Mouse (Mus musculus) midbrain, embryonic 11.5 days (tissue): ENCODE results near the gene Col27a1. TPM values are rescaled to one million over a fixed set of nuclear protein-coding genes. Genes with fewer than 3 reads are reported as not detected.

Experiments used
- ATAC-seq: fragments of 200-750 bp; cut with Nextera tagmentation; 2 replicates; pipeline ENCODE4 v1.8.0; 2017; ENCODE audit warnings: moderate TSS enrichment, moderate library complexity; ENCODE audit not compliant: low FRiP score
- DNase-seq: peaks from one replicate; pipeline ENCODE4 v3.0.0; 2015; ENCODE audit warnings: low spot score; ENCODE audit errors: missing footprints
- H3K27ac ChIP-seq: fragments of 300-500 bp; sonication (generic); 2 replicates; pipeline ENCODE4 v1.5.1; 2014; ENCODE audit warnings: low read depth, low read length
- H3K27me3 ChIP-seq: fragments of 300-500 bp; sonication (generic); 2 replicates; pipeline ENCODE4 v1.6.1; 2014; ENCODE audit warnings: mild to moderate bottlenecking, low read length, moderate library complexity, mixed read lengths; ENCODE audit not compliant: control insufficient read depth, insufficient read depth
- H3K36me3 ChIP-seq: fragments of 300-500 bp; sonication (generic); 2 replicates; pipeline ENCODE4 v1.6.1; 2014; ENCODE audit warnings: mild to moderate bottlenecking, low read length, moderate library complexity, mixed read lengths; ENCODE audit not compliant: control insufficient read depth, insufficient read depth
- H3K4me1 ChIP-seq: fragments of 300-500 bp; sonication (generic); 2 replicates; pipeline ENCODE4 v1.6.1; 2014; ENCODE audit warnings: low read length; ENCODE audit not compliant: control insufficient read depth, insufficient read depth
- H3K4me2 ChIP-seq: fragments of 300-500 bp; sonication (generic); 2 replicates; pipeline ENCODE4 v1.6.1; 2014; ENCODE audit warnings: mild to moderate bottlenecking, moderate library complexity
- H3K4me3 ChIP-seq: fragments of 300-500 bp; sonication (generic); 2 replicates; pipeline ENCODE4 v1.5.1; 2014; ENCODE audit warnings: low read depth, low read length
- H3K9ac ChIP-seq: fragments of 300-500 bp; sonication (generic); 2 replicates; pipeline ENCODE4 v1.6.1; 2014; ENCODE audit warnings: low read length
- H3K9me3 ChIP-seq: fragments of 300-500 bp; sonication (generic); 2 replicates; pipeline ENCODE4 v1.6.1; 2016; ENCODE audit warnings: low read length; ENCODE audit not compliant: control insufficient read depth
- WGBS: fragments of 180-500 bp; shearing (Covaris S2); extraction: QIAGEN DNeasy Blood & Tissue Kit; methylation state at CpG from one replicate; pipeline ENCODE4 v1.1.7; 2014; 5-methylcytosine and 5-hydroxymethylcytosine counted together
- polyA plus RNA-seq: library from polyadenylated mRNA; unstranded; fragments of >200 nt; fragmentation: Nextera tagmentation; extraction: Ambion mirVana; gene quantifications from 2 replicates; pipeline ENCODE4 v1.2.1, GENCODE M21; 2014

Col27a1 gene
- polyA plus RNA-seq, 1 experiment from 2014 or later, result 2.3 TPM

DNA sequence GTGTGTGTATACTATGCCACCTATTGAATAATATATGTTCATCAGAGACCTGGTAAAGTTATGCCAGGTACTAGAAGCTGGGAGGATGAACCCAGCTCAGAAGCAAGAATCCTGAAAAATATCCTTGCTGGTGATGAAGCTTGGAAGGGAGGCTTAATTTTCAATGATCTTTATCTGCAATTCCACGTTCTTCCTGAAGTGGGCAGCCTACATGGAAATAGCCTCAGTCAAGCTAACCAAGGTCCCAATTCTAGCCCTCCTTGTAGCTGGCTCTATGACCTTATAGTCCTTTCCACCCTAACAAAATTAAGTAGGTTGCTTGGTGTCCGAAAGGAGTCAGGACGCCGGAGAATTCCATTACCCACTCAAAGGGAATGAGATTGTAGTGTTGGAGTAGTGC, 72.2 kb downstream of the Col27a1 start:
- WGBS, result 84% methylated on average over 4 of the region's 4 CpGs

DNA sequence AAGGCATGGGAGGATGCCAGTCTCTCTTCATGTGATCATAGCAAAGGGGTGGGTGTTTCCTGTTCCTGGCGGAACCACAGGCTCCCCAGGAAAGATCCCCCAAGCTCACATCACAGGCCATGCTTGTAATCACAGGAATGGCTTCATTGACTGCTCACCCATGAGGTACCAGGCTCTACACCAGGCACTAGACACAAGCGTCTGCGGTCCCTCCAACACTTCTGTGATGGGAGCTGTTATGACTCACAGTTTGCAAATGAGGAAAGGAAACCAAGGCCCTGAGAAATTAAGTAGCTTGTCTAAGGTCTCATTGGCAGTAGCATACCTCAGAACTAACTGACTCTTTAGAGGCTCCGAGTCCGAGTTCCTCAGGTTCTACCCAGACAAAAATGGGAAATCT, 74.7 kb downstream of the Col27a1 start:
- no peak overlapping the region for H3K4me2 ChIP-seq
- no peak overlapping the region for H3K4me3 ChIP-seq

More for the DNA sequence above, 72.2 kb downstream of the Col27a1 start:
- H3K27ac ChIP-seq, result no peak overlapping the region
- ATAC-seq (no peak), DNase-seq (no peak)
- H3K9ac ChIP-seq, result no peak overlapping the region
- H3K4me2 ChIP-seq, result no peak overlapping the region
- H3K9me3 ChIP-seq, result no peaks in the 10 kb centered on the region
- no peak overlapping the region for H3K4me3 ChIP-seq
- H3K4me1 ChIP-seq, result no peaks in the 10 kb centered on the region
- H3K36me3 ChIP-seq, result no peaks in the 10 kb centered on the region
- H3K27me3 ChIP-seq, result no peaks in the 10 kb centered on the region

GRCm38 (mm10) chr4:63290081-63290480, 76.3 kb downstream of the Col27a1 start:
- no peak overlapping the region for H3K27ac ChIP-seq
- peak; percentile 45 for DNase-seq
- no peaks in the 10 kb centered on the region for H3K4me1 ChIP-seq
- H3K9me3 ChIP-seq, result no peaks in the 10 kb centered on the region
- H3K27me3 ChIP-seq, result no peaks in the 10 kb centered on the region
- H3K9ac ChIP-seq, result no peak overlapping the region
- H3K36me3 ChIP-seq, result no peaks in the 10 kb centered on the region
- H3K4me2 ChIP-seq, result no peak overlapping the region
- 85% methylated on average over 2 of the region's 2 CpGs for WGBS
- H3K4me3 ChIP-seq, result no peak overlapping the region
- ATAC-seq, result no peak

More for the DNA sequence above, 74.7 kb downstream of the Col27a1 start:
- WGBS, result 92% methylated on average over 5 of the region's 5 CpGs
- H3K9me3 ChIP-seq, result no peaks in the 10 kb centered on the region
- ATAC-seq, result no peak
- H3K4me1 ChIP-seq, result no peaks in the 10 kb centered on the region
- H3K9ac ChIP-seq, result no peak overlapping the region
- no peaks in the 10 kb centered on the region for H3K27me3 ChIP-seq
- H3K36me3 ChIP-seq, result no peaks in the 10 kb centered on the region
- no peak overlapping the region for H3K27ac ChIP-seq
- DNase-seq, result no peak

DNA sequence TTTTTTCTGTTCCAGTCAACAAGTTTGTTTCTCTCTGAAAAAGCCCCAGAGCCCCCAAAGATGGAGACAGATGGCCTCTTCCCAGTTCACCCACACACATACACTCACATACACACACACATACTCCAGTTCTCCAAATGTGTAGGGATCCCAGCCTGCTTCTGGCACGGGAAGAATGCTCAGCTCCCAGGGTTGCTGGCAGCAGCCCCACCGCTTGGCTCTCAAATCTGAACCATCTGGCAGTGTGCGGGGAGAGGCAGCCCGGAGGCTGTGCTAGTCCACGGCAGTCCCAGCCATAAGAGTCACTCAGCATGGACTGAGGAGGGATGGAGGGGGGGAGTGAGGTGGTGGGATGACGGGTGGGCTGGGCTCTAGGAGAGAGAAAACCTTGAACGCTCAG, 77.3 kb downstream of the Col27a1 start:
- no peak overlapping the region for H3K4me2 ChIP-seq
- DNase-seq (peak; percentile 77), ATAC-seq (no peak)
- WGBS, result 72% methylated on average over 7 of the region's 7 CpGs
- H3K4me1 ChIP-seq, result no peaks in the 10 kb centered on the region
- no peak overlapping the region for H3K9ac ChIP-seq
- H3K27me3 ChIP-seq, result no peaks in the 10 kb centered on the region
- no peak overlapping the region for H3K4me3 ChIP-seq
- H3K36me3 ChIP-seq, result no peaks in the 10 kb centered on the region
- H3K27ac ChIP-seq, result no peak overlapping the region
- H3K9me3 ChIP-seq, result no peaks in the 10 kb centered on the region

DNA sequence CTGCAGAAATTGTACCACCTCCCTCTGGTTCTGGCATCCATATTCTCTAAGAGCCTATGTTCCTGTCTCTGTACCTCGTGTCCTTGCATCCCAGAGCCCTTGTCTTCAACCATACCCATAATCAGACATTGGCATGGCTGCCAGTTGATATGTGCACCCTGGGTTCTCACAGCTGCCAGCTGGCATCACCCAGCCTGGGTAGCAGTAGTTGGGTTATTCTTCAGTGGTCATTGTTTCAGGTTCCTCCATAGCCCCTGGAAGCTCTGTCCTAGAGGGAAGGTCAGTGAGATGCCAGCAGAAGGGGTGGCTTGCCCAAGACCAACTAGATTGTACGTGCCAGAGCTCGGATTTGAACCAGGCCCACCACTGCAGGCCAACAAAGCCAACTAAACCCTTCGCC, 77.9 kb downstream of the Col27a1 start:
- no peaks in the 10 kb centered on the region for H3K27me3 ChIP-seq
- H3K36me3 ChIP-seq, result no peaks in the 10 kb centered on the region
- H3K27ac ChIP-seq, result no peak overlapping the region
- H3K9ac ChIP-seq, result no peak overlapping the region
- no peak overlapping the region for H3K4me2 ChIP-seq
- H3K4me3 ChIP-seq, result no peak overlapping the region
- DNase-seq (peak; percentile 67), ATAC-seq (no peak)
- H3K9me3 ChIP-seq, result no peaks in the 10 kb centered on the region
- 91% methylated on average over 4 of the region's 4 CpGs for WGBS
- H3K4me1 ChIP-seq, result no peaks in the 10 kb centered on the region

DNA sequence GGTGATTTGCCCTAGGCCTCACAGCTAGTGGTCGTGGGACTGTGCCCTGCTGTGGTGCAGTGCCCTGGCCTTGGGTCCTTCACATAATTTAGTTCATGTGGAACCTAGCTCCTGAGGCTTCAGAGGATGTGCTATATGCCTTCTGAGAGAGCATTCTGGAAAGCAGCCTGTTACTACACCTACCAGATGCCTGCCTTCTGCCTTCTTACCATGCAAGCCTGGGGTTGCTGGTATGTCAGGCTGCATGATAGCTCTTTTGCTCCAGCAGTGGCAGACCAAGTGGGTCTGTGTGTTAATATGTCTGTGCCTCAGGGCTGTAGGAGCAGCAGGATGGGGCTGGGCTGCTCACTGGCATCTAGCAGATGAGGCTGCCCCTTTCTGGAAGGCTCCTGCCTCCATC, 81.8 kb downstream of the Col27a1 start:
- 83% methylated on average over 1 of the region's 1 CpGs for WGBS
- no peak overlapping the region for H3K4me3 ChIP-seq
- DNase-seq, result peak; percentile 19

DNA sequence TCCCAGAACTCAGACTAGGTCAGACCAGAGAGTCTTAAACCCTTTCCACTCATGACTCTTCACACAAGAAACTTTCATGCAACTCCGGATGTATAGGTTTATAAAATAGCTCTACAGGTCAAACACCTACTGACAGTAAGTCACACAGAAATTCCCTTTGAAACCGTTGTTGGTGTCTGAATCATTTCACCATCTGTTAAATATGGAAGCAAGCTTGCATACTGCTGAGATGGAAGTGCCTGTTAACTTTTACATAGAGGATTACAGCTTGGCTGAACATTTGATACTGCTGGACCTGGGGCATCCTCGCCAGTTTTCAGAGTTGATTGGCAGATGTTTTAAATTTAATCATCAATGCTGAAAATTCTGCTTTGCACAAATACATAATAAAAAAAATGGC, 82.5 kb downstream of the Col27a1 start:
- Histone ChIP-seq H3K27ac (no peak overlapping the region), H3K27me3 (no peaks in the 10 kb centered on the region), H3K36me3 (no peaks in the 10 kb centered on the region), H3K4me2 (no peak overlapping the region), H3K9me3 (no peaks in the 10 kb centered on the region), H3K4me1 (no peaks in the 10 kb centered on the region), H3K9ac (no peak overlapping the region), H3K4me3 (no peak overlapping the region)
- DNase-seq (no peak), ATAC-seq (no peak)
- WGBS, result 81% methylated on average over 3 of the region's 3 CpGs

More for the DNA sequence above, 81.8 kb downstream of the Col27a1 start:
- Histone ChIP-seq H3K9me3 (no peaks in the 10 kb centered on the region), H3K36me3 (no peaks in the 10 kb centered on the region), H3K4me2 (no peak overlapping the region), H3K27me3 (no peaks in the 10 kb centered on the region), H3K9ac (no peak overlapping the region), H3K4me1 (no peaks in the 10 kb centered on the region), H3K27ac (no peak overlapping the region)
- ATAC-seq, result no peak

DNA sequence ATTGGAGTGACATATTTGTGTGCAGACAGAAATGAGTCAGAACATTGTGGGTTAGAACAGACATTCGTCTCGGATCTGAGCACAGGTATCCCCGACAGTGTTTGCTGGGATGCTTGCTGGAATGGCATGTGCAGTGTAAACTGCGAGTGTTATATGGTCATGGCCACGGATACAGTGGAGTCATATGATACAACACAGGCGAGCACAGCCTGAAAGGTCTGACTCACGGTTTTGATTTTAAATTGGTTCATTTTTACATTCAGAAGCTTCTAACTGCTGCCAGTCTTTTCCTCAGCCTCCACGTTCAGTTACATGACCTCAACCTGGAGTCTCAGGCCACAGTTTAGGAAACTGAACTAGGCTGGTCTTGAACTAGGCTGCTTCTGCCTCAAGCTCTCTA, 83.1 kb downstream of the Col27a1 start:
- Histone ChIP-seq H3K36me3 (no peaks in the 10 kb centered on the region), H3K9ac (no peak overlapping the region), H3K9me3 (no peaks in the 10 kb centered on the region), H3K27me3 (no peaks in the 10 kb centered on the region), H3K27ac (no peak overlapping the region), H3K4me2 (no peak overlapping the region), H3K4me1 (no peaks in the 10 kb centered on the region), H3K4me3 (no peak overlapping the region)
- WGBS, result 87% methylated on average over 8 of the region's 8 CpGs
- ATAC-seq, result no peak
- peak; percentile 69 for DNase-seq

- no peaks in the 10 kb centered on the region for H3K4me1 ChIP-seq
- H3K4me2 ChIP-seq, result no peak overlapping the region
- no peaks in the 10 kb centered on the region for H3K27me3 ChIP-seq
- no peaks in the 10 kb centered on the region for H3K9me3 ChIP-seq
- no peak overlapping the region for H3K9ac ChIP-seq
- WGBS, result 89% methylated on average over 8 of the region's 8 CpGs
- DNase-seq, result peak; percentile 14
- no peak overlapping the region for H3K4me3 ChIP-seq
- H3K36me3 ChIP-seq, result no peaks in the 10 kb centered on the region
- H3K27ac ChIP-seq, result no peak overlapping the region
- no peak for ATAC-seq
Observed at GRCm38 (mm10) chr4:63298191-63298590, 84.4 kb downstream of the Col27a1 start.

DNA sequence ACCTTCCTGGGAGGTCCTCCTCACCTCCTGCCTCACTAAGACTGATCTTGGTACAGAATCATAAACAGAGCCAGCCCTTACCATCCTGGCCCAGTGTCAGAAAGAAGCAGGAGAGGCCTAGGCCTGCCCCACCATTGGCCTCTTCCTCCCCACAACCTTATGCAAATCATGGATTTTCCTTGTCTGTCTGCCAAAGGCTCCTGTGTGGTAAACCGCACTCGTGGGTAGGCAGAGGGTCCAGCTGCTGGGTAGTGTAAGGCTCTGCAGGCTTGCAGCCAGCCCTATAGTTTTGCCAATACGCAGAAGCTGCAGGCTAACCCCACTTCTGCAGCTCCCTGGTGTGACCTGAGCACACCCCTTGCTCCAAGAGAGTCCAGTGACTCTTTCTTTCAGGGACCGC, 88.8 kb downstream of the Col27a1 start:
- Histone ChIP-seq H3K9ac (no peak overlapping the region), H3K4me2 (no peak overlapping the region), H3K4me3 (no peak overlapping the region), H3K27me3 (no peaks in the 10 kb centered on the region), H3K4me1 (no peaks in the 10 kb centered on the region), H3K27ac (no peak overlapping the region), H3K36me3 (no peaks in the 10 kb centered on the region), H3K9me3 (no peaks in the 10 kb centered on the region)
- ATAC-seq (no peak), DNase-seq (peak; percentile 56)
- WGBS, result 80% methylated on average over 4 of the region's 4 CpGs
